Mouse (Mus musculus) NIH3T3 (cell line): Measurements from ENCODE around the gene Iqcf1.
"Not testable (repeated sequence)": the region's sequence is repeated elsewhere in the genome, so short reads cannot be mapped to it uniquely, and the experiment has no call there.

ENCODE experiments used
- DNase-seq: peaks from one replicate; pipeline ENCODE4 v3.0.0-alpha.2; 2012; ENCODE audit warnings: low read depth

The Iqcf1 gene

GRCm38 (mm10) chr9:106482578-106483115 is 17.1 kb upstream of the Iqcf1 start:
- no peak for DNase-seq

- DNase-seq: no peak
Observed at GRCm38 (mm10) chr9:106483136-106483535, 16.6 kb upstream of the Iqcf1 start.

GRCm38 (mm10) chr9:106483606-106484005 is 16.2 kb upstream of the Iqcf1 start:
- DNase-seq: no peak

GRCm38 (mm10) chr9:106485076-106485475 is 14.7 kb upstream of the Iqcf1 start:
- no peak for DNase-seq

GRCm38 (mm10) chr9:106487602-106488001 is 12.2 kb upstream of the Iqcf1 start:
- not testable (repeated sequence) for DNase-seq

- DNase-seq: no peak
Observed at GRCm38 (mm10) chr9:106501846-106502245, 2.1 kb downstream of the Iqcf1 start.

- no peak for DNase-seq
Observed at GRCm38 (mm10) chr9:106504246-106504645, 4.5 kb downstream of the Iqcf1 start.

- no peak for DNase-seq
Observed at GRCm38 (mm10) chr9:106509356-106509755, 9.6 kb downstream of the Iqcf1 start.

GRCm38 (mm10) chr9:106512729-106513450 is 13.1 kb downstream of the Iqcf1 start:
- DNase-seq: no peak

GRCm38 (mm10) chr9:106513566-106513965 is 13.8 kb downstream of the Iqcf1 start:
- no peak for DNase-seq

GRCm38 (mm10) chr9:106514273-106514672 is 14.5 kb downstream of the Iqcf1 start, which contains the start of gene Iqcf5:
Iqcf5 (plus strand) TSS chr9:106514573.
- DNase-seq: no peak

GRCm38 (mm10) chr9:106519433-106519832 is 19.7 kb downstream of the Iqcf1 start:
- no peak for DNase-seq

- no peak for DNase-seq
Observed at GRCm38 (mm10) chr9:106519909-106520308, 20.1 kb downstream of the Iqcf1 start.

- peak; percentile 78 for DNase-seq
Observed at GRCm38 (mm10) chr9:106531833-106532232, 32.1 kb downstream of the Iqcf1 start.

GRCm38 (mm10) chr9:106534296-106534695 is 34.5 kb downstream of the Iqcf1 start:
- DNase-seq: no peak

GRCm38 (mm10) chr9:106534975-106535374 is 35.2 kb downstream of the Iqcf1 start:
- no peak for DNase-seq
